ENCODE assay signal across 8 mouse cellular contexts in the genomic region with DNA sequence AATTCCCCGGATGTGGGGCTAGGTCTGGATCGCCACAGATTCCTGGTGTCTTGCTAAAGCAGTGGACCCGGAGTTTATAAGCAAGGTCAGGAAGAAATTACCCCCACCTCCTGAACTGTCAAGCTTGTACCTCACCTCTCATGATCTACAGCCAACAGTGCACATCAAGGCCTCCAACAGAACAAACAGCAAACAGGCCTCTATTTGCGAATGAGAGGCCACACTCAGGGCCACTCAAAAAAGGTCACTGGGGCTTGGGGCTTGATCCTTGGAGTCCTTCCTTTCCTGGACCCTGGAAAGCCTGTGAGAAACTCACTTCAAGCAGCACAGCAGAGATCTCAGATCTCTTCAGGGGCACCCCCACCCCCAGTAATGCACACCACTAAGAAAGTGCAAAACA. TPM values are rescaled to one million over a fixed set of nuclear protein-coding genes. Genes with fewer than 3 reads are reported as not detected.
DNase-seq lines count a peak whose midpoint lies in the region; ATAC-seq and TF ChIP-seq lines count a peak whose summit lies in the region.

No protein-coding gene starts in this region.

- peak overlapping the region; percentile 98 for H3K9ac ChIP-seq in limb, embryonic 13.5 days
- peak overlapping the region; percentile 96 for H3K9ac ChIP-seq in stomach, embryonic 16.5 days (ENCODE audit: low read length)

- H3K36me3 ChIP-seq in spleen, adult 2 months (ENCODE audit: control insufficient read depth, insufficient read depth, low read length) = no peaks in the 10 kb centered on the region
- H3K36me3 ChIP-seq in limb, embryonic 13.5 days = peaks cover 36% of the 10 kb centered on the region
- no peaks in the 10 kb centered on the region for H3K36me3 ChIP-seq in stomach, embryonic 16.5 days (ENCODE audit: control insufficient read depth, insufficient read depth, low read length)

- no peak for TF ChIP-seq POLR2A in spleen, adult 2 months (IDR thresholded peaks at IDR 0.05; ENCODE audit: low read depth, low read length)

- H3K27me3 ChIP-seq in spleen, adult 2 months (ENCODE audit: control insufficient read depth, insufficient read depth, low read length) = no peaks in the 10 kb centered on the region
- no peaks in the 10 kb centered on the region for H3K27me3 ChIP-seq in limb, embryonic 13.5 days
- H3K27me3 ChIP-seq in stomach, embryonic 16.5 days (ENCODE audit: control insufficient read depth, insufficient read depth, low read length) = no peaks in the 10 kb centered on the region

- H3K4me3 ChIP-seq in spleen, adult 2 months (ENCODE audit: extremely low read depth, insufficient read depth, insufficient read length) = peak overlapping the region; percentile 93
- H3K4me3 ChIP-seq in limb, embryonic 13.5 days = peak overlapping the region; percentile 99
- H3K4me3 ChIP-seq in stomach, embryonic 16.5 days (replicated peaks; ENCODE audit: low read length) = peak overlapping the region; percentile 97

- H3K27ac ChIP-seq in spleen, adult 2 months (ENCODE audit: insufficient read depth, low read length) = no peak overlapping the region
- peak overlapping the region; percentile 97; the same call in 1 of the 2 replicates for H3K27ac ChIP-seq in limb, embryonic 13.5 days
- H3K27ac ChIP-seq in stomach, embryonic 16.5 days (ENCODE audit: low read length) = peak overlapping the region; percentile 16; the same call in 1 of the 2 replicates

- WGBS in spleen, adult 2 months = 43% methylated on average over 4 of the region's 4 CpGs
- WGBS in limb, embryonic 13.5 days = 15% methylated on average over 4 of the region's 4 CpGs
- 10% methylated on average over 4 of the region's 4 CpGs for WGBS in stomach, embryonic 16.5 days

- H3K4me1 ChIP-seq in spleen, adult 2 months (ENCODE audit: control insufficient read depth, insufficient read depth, insufficient read length) = peaks cover 51% of the 10 kb centered on the region; the same call in 1 of the 2 replicates
- peaks cover 62% of the 10 kb centered on the region for H3K4me1 ChIP-seq in limb, embryonic 13.5 days
- H3K4me1 ChIP-seq in stomach, embryonic 16.5 days (ENCODE audit: control insufficient read depth, insufficient read depth, low read length) = peaks cover 46% of the 10 kb centered on the region

- peak; percentile 34 for DNase-seq in cerebellum, adult 9-10 months
- DNase-seq in cerebellum, postnatal 36 days = no peak
- DNase-seq in spleen, adult 2 months (ENCODE audit: low read depth in 1 of 2, low spot score in 2 of 2) = no peak
- DNase-seq in spleen, adult 18-20 months = no peak
- no peak for DNase-seq in gastrocnemius, postnatal 25 days

- peak overlapping the region; percentile 94 for H3K4me2 ChIP-seq in limb, embryonic 13.5 days (replicated peaks)
- peak overlapping the region; percentile 62 for H3K4me2 ChIP-seq in stomach, embryonic 16.5 days (ENCODE audit: low read depth, low read length)

- TF ChIP-seq CTCF in spleen, adult 2 months (IDR thresholded peaks at IDR 0.05; ENCODE audit: extremely low read depth, insufficient read depth, insufficient read length, insufficient replicate concordance) = no peak

- no peaks in the 10 kb centered on the region for H3K9me3 ChIP-seq in limb, embryonic 13.5 days
- no peaks in the 10 kb centered on the region for H3K9me3 ChIP-seq in stomach, embryonic 16.5 days (replicated peaks; ENCODE audit: control insufficient read depth, low read length)

- ATAC-seq in limb, embryonic 13.5 days (ENCODE audit: low FRiP score, low read depth) = no peak
- no peak for ATAC-seq in stomach, embryonic 16.5 days (ENCODE audit: insufficient read depth, low FRiP score)
- ATAC-seq in monocyte, adult 5-6 weeks (replicated peaks; ENCODE audit: insufficient number of reproducible peaks, low FRiP score, low TSS enrichment, poor library complexity, severe bottlenecking) = no peak

RNA-seq across cellular contexts. Expression of gene Brd3os, which starts 31.8 kb away (rescaled TPM):
- 1.8 and 2.4 TPM in 2 replicates for polyA plus RNA-seq in spleen, adult 2 months (2012; rRNA removed)
- polyA plus RNA-seq in limb, embryonic 13.5 days (2015; fragmentation: Nextera tagmentation; extraction: Ambion mirVana) = 14.8 and 15.5 TPM in 2 replicates
- polyA plus RNA-seq in stomach, embryonic 16.5 days (2015; fragmentation: Nextera tagmentation; extraction: Ambion mirVana) = 7.6 and 7.7 TPM in 2 replicates
- total RNA-seq in gastrocnemius, postnatal 25 days (2021) = 1 to 10 TPM in 1 of 2 experiments, under 1 TPM in 1; 0.74 to 1.3 TPM
- 2.2 TPM in 1 of 3 replicates, not detected in the others for total RNA-seq in monocyte, adult 5-6 weeks (2017)

RNA-seq across cellular contexts. Expression of gene Brd3, which starts 33.6 kb away (rescaled TPM):
- 18.2 and 23.7 TPM in 2 replicates for polyA plus RNA-seq in spleen, adult 2 months (2012; rRNA removed)
- polyA plus RNA-seq in limb, embryonic 13.5 days (2015; fragmentation: Nextera tagmentation; extraction: Ambion mirVana) = 141 and 169 TPM in 2 replicates
- 79.3 and 85.4 TPM in 2 replicates for polyA plus RNA-seq in stomach, embryonic 16.5 days (2015; fragmentation: Nextera tagmentation; extraction: Ambion mirVana)
- total RNA-seq in gastrocnemius, postnatal 25 days (2021) = 10 to 100 TPM; 20.5 to 25.1 TPM
- total RNA-seq in monocyte, adult 5-6 weeks (2017) = 11.9 to 23.9 TPM (median 15.9 TPM) in 3 replicates

RNA-seq across cellular contexts. Expression of gene Wdr5, which starts 41.0 kb away (rescaled TPM):
- 17.3 and 23.7 TPM in 2 replicates for polyA plus RNA-seq in spleen, adult 2 months (2012; rRNA removed)
- polyA plus RNA-seq in limb, embryonic 13.5 days (2015; fragmentation: Nextera tagmentation; extraction: Ambion mirVana) = 62.5 and 63.6 TPM in 2 replicates
- 45.6 TPM in 2 replicates for polyA plus RNA-seq in stomach, embryonic 16.5 days (2015; fragmentation: Nextera tagmentation; extraction: Ambion mirVana)
- 10 to 100 TPM; 15.4 to 18.3 TPM for total RNA-seq in gastrocnemius, postnatal 25 days (2021)
- 28.3 to 50.1 TPM (median 31.0 TPM) in 3 replicates for total RNA-seq in monocyte, adult 5-6 weeks (2017)

RNA-seq across cellular contexts. Expression of gene Vav2, which starts 47.1 kb away (rescaled TPM):
- polyA plus RNA-seq in spleen, adult 2 months (2012; rRNA removed) = 53.8 and 67.1 TPM in 2 replicates
- 4.9 and 5.7 TPM in 2 replicates for polyA plus RNA-seq in limb, embryonic 13.5 days (2015; fragmentation: Nextera tagmentation; extraction: Ambion mirVana)
- 6.5 and 6.8 TPM in 2 replicates for polyA plus RNA-seq in stomach, embryonic 16.5 days (2015; fragmentation: Nextera tagmentation; extraction: Ambion mirVana)
- total RNA-seq in gastrocnemius, postnatal 25 days (2021) = 1 to 10 TPM; 2.4 to 4.4 TPM
- total RNA-seq in monocyte, adult 5-6 weeks (2017) = 17.7 to 18.3 TPM (median 18.0 TPM) in 3 replicates
